In genomic region chr3:121102120-121102519, GRCm38 (mm10) we compare ENCODE assay signal across 22 mouse cellular contexts.
"Had no signal": no experiment of that assay in that cellular context is flagged by ENCODE, and none has a peak within 500 bp of the region (broad histone marks: within the 10 kb centered on the region; RNA-seq: fewer than 3 reads in every experiment).

No protein-coding gene starts in this region.

- ATAC-seq: liver, embryonic 12.5 days; midbrain, embryonic 16.5 days had no signal

- H3K27ac ChIP-seq: limb, embryonic 10.5 days; limb, embryonic 13.5 days; liver, embryonic 12.5 days; liver, embryonic 15.5 days; lung, embryonic 15.5 days; neural tube, embryonic 13.5 days; stomach, embryonic 15.5 days had no signal

- H3K4me3 ChIP-seq: limb, embryonic 10.5 days; limb, embryonic 13.5 days; liver, embryonic 12.5 days; liver, embryonic 15.5 days; lung, embryonic 15.5 days; midbrain, embryonic 12.5 days; myocyte; neural tube, embryonic 13.5 days; stomach, embryonic 15.5 days had no signal

- H3K36me3 ChIP-seq: limb, embryonic 10.5 days; limb, embryonic 13.5 days; liver, embryonic 12.5 days; liver, embryonic 15.5 days; lung, embryonic 15.5 days; midbrain, embryonic 12.5 days; neural tube, embryonic 13.5 days; stomach, embryonic 15.5 days had no signal

- H3K9me3 ChIP-seq: limb, embryonic 10.5 days; limb, embryonic 13.5 days; liver, embryonic 12.5 days; liver, embryonic 15.5 days; lung, embryonic 15.5 days; midbrain, embryonic 12.5 days; neural tube, embryonic 13.5 days; stomach, embryonic 15.5 days had no signal

- DNase-seq: kidney, adult 18-20 months; kidney, adult 9 months; kidney, postnatal 14 days; kidney, postnatal 4 days; layer of hippocampus, postnatal 36 days; liver; lung, adult 18-20 months; lung, postnatal 10 days; lung, postnatal 36 days; right cerebral cortex, postnatal 25 days; spleen, adult 18-20 months; thymus, postnatal 25 days had no signal

- H3K4me2 ChIP-seq: limb, embryonic 13.5 days; liver, embryonic 12.5 days; liver, embryonic 15.5 days; lung, embryonic 15.5 days; midbrain, embryonic 12.5 days; neural tube, embryonic 13.5 days; stomach, embryonic 15.5 days had no signal

- H3K9ac ChIP-seq: limb, embryonic 13.5 days; liver, embryonic 12.5 days; liver, embryonic 15.5 days; lung, embryonic 15.5 days; midbrain, embryonic 12.5 days; neural tube, embryonic 13.5 days; stomach, embryonic 15.5 days had no signal

- H3K4me1 ChIP-seq: liver, embryonic 15.5 days; stomach, embryonic 15.5 days had no signal

- H3K27me3 ChIP-seq: liver, embryonic 12.5 days; liver, embryonic 15.5 days; lung, embryonic 15.5 days; neural tube, embryonic 13.5 days; stomach, embryonic 15.5 days had no signal
